Mouse (Mus musculus) limb, embryonic 12.5 days (tissue): Measurements from ENCODE around the gene Cbarp. TPM values are rescaled to one million over a fixed set of nuclear protein-coding genes. Genes with fewer than 3 reads are reported as not detected.

ENCODE experiments used
- ATAC-seq: fragments of 200-750 bp; cut with Nextera tagmentation; 2 replicates; pipeline ENCODE4 v1.8.0; 2017; ENCODE audit warnings: low read depth, moderate TSS enrichment; ENCODE audit not compliant: insufficient number of reproducible peaks, insufficient read depth, low FRiP score, low TSS enrichment
- H3K27ac ChIP-seq: fragments of 300-500 bp; sonication (generic); 2 replicates; pipeline ENCODE4 v1.5.1; 2016; ENCODE audit warnings: mild to moderate bottlenecking, moderate library complexity
- H3K27me3 ChIP-seq: fragments of 300-500 bp; sonication (generic); 2 replicates; pipeline ENCODE4 v1.6.1; 2016; ENCODE audit warnings: mild to moderate bottlenecking, moderate library complexity
- H3K36me3 ChIP-seq: fragments of 300-500 bp; sonication (generic); 2 replicates; pipeline ENCODE4 v1.6.1; 2016; ENCODE audit warnings: mild to moderate bottlenecking, moderate library complexity
- H3K4me1 ChIP-seq: fragments of 300-500 bp; sonication (generic); replicated peaks from 2 replicates; pipeline ENCODE4 v1.6.1; 2016
- H3K4me2 ChIP-seq: fragments of 300-500 bp; sonication (generic); 2 replicates; pipeline ENCODE4 v1.6.1; 2016; ENCODE audit warnings: mild to moderate bottlenecking, moderate library complexity
- H3K4me3 ChIP-seq: fragments of 300-500 bp; sonication (generic); replicated peaks from 2 replicates; pipeline ENCODE4 v1.5.1; 2016; ENCODE audit warnings: mild to moderate bottlenecking
- H3K9ac ChIP-seq: fragments of 300-500 bp; sonication (generic); replicated peaks from 2 replicates; pipeline ENCODE4 v1.6.1; 2016; ENCODE audit warnings: mild to moderate bottlenecking, moderate library complexity
- H3K9me3 ChIP-seq: fragments of 300-500 bp; sonication (generic); 2 replicates; pipeline ENCODE4 v1.6.1; 2016; ENCODE audit warnings: mild to moderate bottlenecking, moderate library complexity
- WGBS: fragments of 180-500 bp; shearing (Covaris S2); methylation state at CpG from one replicate; pipeline ENCODE4 v1.1.7; 2016; 5-methylcytosine and 5-hydroxymethylcytosine counted together
- polyA plus RNA-seq: library from polyadenylated mRNA; unstranded; fragments of >200 nt; fragmentation: Nextera tagmentation; extraction: Ambion mirVana; gene quantifications from 2 replicates; pipeline ENCODE4 v1.2.1, GENCODE M21; 2016

Gene Cbarp
- polyA plus RNA-seq, 1 experiment from 2014 or later, result 4.9 TPM

GRCm38 (mm10) chr10:80176270-80176834 is 35.7 kb upstream of the Cbarp start:
- Histone ChIP-seq H3K27ac (no peak overlapping the region), H3K9ac (peak overlapping the region; percentile 23; the same call in 1 of the 2 replicates), H3K4me3 (no peak overlapping the region)

GRCm38 (mm10) chr10:80175536-80176269 is 35.1 kb upstream of the Cbarp start:
- peaks cover 28% of the 10 kb centered on the region for H3K4me1 ChIP-seq
- no peak overlapping the region for H3K27ac ChIP-seq
- peaks cover 23% of the 10 kb centered on the region for H3K36me3 ChIP-seq
- WGBS, result 22% methylated on average over 4 of the region's 4 CpGs
- peak overlapping the region; percentile 23; the same call in 1 of the 2 replicates for H3K9ac ChIP-seq
- H3K4me2 ChIP-seq, result no peak overlapping the region
- H3K9me3 ChIP-seq, result no peaks in the 10 kb centered on the region
- H3K4me3 ChIP-seq, result no peak overlapping the region
- no peak for ATAC-seq
- no peaks in the 10 kb centered on the region for H3K27me3 ChIP-seq

More at GRCm38 (mm10) chr10:80176270-80176834, 35.7 kb upstream of the Cbarp start:
- WGBS, result 80% methylated on average over 5 of the region's 5 CpGs
- Histone ChIP-seq H3K4me2 (no peak overlapping the region), H3K4me1 (peaks cover 35% of the 10 kb centered on the region), H3K27me3 (no peaks in the 10 kb centered on the region), H3K36me3 (peaks cover 16% of the 10 kb centered on the region), H3K9me3 (no peaks in the 10 kb centered on the region)
- ATAC-seq, result no peak

GRCm38 (mm10) chr10:80174705-80175104 is 34.1 kb upstream of the Cbarp start:
- H3K4me2 ChIP-seq, result no peak overlapping the region
- ATAC-seq, result no peak
- H3K27ac ChIP-seq, result no peak overlapping the region
- 55% methylated on average over 2 of the region's 2 CpGs for WGBS
- peaks cover 29% of the 10 kb centered on the region for H3K4me1 ChIP-seq
- no peaks in the 10 kb centered on the region for H3K9me3 ChIP-seq
- peaks cover 33% of the 10 kb centered on the region for H3K36me3 ChIP-seq
- H3K4me3 ChIP-seq, result no peak overlapping the region
- H3K27me3 ChIP-seq, result no peaks in the 10 kb centered on the region
- H3K9ac ChIP-seq, result no peak overlapping the region

GRCm38 (mm10) chr10:80173955-80174640 is 33.5 kb upstream of the Cbarp start:
- Histone ChIP-seq H3K4me1 (peaks cover 33% of the 10 kb centered on the region), H3K27me3 (no peaks in the 10 kb centered on the region), H3K4me2 (no peak overlapping the region), H3K27ac (no peak overlapping the region), H3K9ac (no peak overlapping the region), H3K4me3 (no peak overlapping the region), H3K9me3 (no peaks in the 10 kb centered on the region), H3K36me3 (peaks cover 34% of the 10 kb centered on the region)
- 87% methylated on average over 10 of the region's 10 CpGs for WGBS
- no peak for ATAC-seq

- H3K9me3 ChIP-seq, result no peaks in the 10 kb centered on the region
- H3K4me2 ChIP-seq, result peak overlapping the region; percentile 73
- H3K27me3 ChIP-seq, result no peaks in the 10 kb centered on the region
- peak overlapping the region; percentile 76 for H3K27ac ChIP-seq
- no peak for ATAC-seq
- WGBS, result 17% methylated on average over 11 of the region's 11 CpGs
- no peak overlapping the region; the same call in 1 of the 2 replicates for H3K9ac ChIP-seq
- peaks cover 34% of the 10 kb centered on the region for H3K36me3 ChIP-seq
- peaks cover 40% of the 10 kb centered on the region for H3K4me1 ChIP-seq
- peak overlapping the region; percentile 54 for H3K4me3 ChIP-seq
Measured at GRCm38 (mm10) chr10:80173358-80173757, 32.7 kb upstream of the Cbarp start.

GRCm38 (mm10) chr10:80172527-80173292 is 32.1 kb upstream of the Cbarp start, which contains the start of gene 1600002K03Rik:
Gene 1600002K03Rik (plus strand): TSS chr10:80172944.
- peak; percentile 35 for ATAC-seq
- no peaks in the 10 kb centered on the region for H3K9me3 ChIP-seq
- peak within 1 kb of the TSS; percentile 76 for H3K27ac ChIP-seq
- H3K27me3 ChIP-seq, result no peaks in the 10 kb centered on the region
- WGBS, result 7% methylated on average over 35 of the region's 35 CpGs
- H3K9ac ChIP-seq, result peak within 1 kb of the TSS; percentile 51; the same call in 1 of the 2 replicates
- H3K4me3 ChIP-seq, result peak within 1 kb of the TSS; percentile 54
- H3K4me1 ChIP-seq, result peaks cover 40% of the 10 kb centered on the region
- peaks cover 34% of the 10 kb centered on the region for H3K36me3 ChIP-seq
- peak within 1 kb of the TSS; percentile 73 for H3K4me2 ChIP-seq

GRCm38 (mm10) chr10:80171760-80172526 is 31.3 kb upstream of the Cbarp start:
- ATAC-seq, result no peak
- no peaks in the 10 kb centered on the region for H3K9me3 ChIP-seq
- H3K9ac ChIP-seq, result peak overlapping the region; percentile 23; the same call in 1 of the 2 replicates
- H3K4me1 ChIP-seq, result peaks cover 41% of the 10 kb centered on the region
- H3K36me3 ChIP-seq, result peaks cover 34% of the 10 kb centered on the region
- peak overlapping the region; percentile 54 for H3K4me3 ChIP-seq
- 85% methylated on average over 45 of the region's 45 CpGs for WGBS
- H3K27me3 ChIP-seq, result no peaks in the 10 kb centered on the region
- H3K4me2 ChIP-seq, result peak overlapping the region; percentile 73
- H3K27ac ChIP-seq, result peak overlapping the region; percentile 74

GRCm38 (mm10) chr10:80171252-80171651 is 30.6 kb upstream of the Cbarp start:
- no peak for ATAC-seq
- Histone ChIP-seq H3K27ac (0 out of 2 replicates have a peak overlapping the region, but pooled peaks have one; percentile 45), H3K9ac (0 out of 2 replicates have a peak overlapping the region, but pooled peaks have one; percentile 0), H3K4me3 (no peak overlapping the region; the same call in 1 of the 2 replicates), H3K4me2 (peak overlapping the region; percentile 73; the same call in 1 of the 2 replicates), H3K27me3 (no peaks in the 10 kb centered on the region), H3K4me1 (peaks cover 46% of the 10 kb centered on the region), H3K36me3 (peaks cover 34% of the 10 kb centered on the region), H3K9me3 (no peaks in the 10 kb centered on the region)
- WGBS, result 92% methylated on average over 15 of the region's 15 CpGs

GRCm38 (mm10) chr10:80170601-80171021 is 30.0 kb upstream of the Cbarp start:
- H3K4me3 ChIP-seq, result no peak overlapping the region

GRCm38 (mm10) chr10:80170052-80170451 is 29.4 kb upstream of the Cbarp start:
- Histone ChIP-seq H3K9ac (no peak overlapping the region), H3K4me1 (peaks cover 52% of the 10 kb centered on the region), H3K27me3 (no peaks in the 10 kb centered on the region), H3K27ac (no peak overlapping the region), H3K4me2 (no peak overlapping the region), H3K9me3 (no peaks in the 10 kb centered on the region), H3K4me3 (no peak overlapping the region), H3K36me3 (peaks cover 34% of the 10 kb centered on the region)
- no peak for ATAC-seq
- 96% methylated on average over 16 of the region's 16 CpGs for WGBS

More at GRCm38 (mm10) chr10:80170601-80171021, 30.0 kb upstream of the Cbarp start:
- Histone ChIP-seq H3K9me3 (no peaks in the 10 kb centered on the region), H3K27ac (no peak overlapping the region), H3K27me3 (no peaks in the 10 kb centered on the region), H3K4me1 (peaks cover 48% of the 10 kb centered on the region), H3K36me3 (peaks cover 34% of the 10 kb centered on the region), H3K9ac (0 out of 2 replicates have a peak overlapping the region, but pooled peaks have one; percentile 19), H3K4me2 (no peak overlapping the region)
- no peak for ATAC-seq
- 95% methylated on average over 19 of the region's 19 CpGs for WGBS
